Mouse (Mus musculus): ENCODE data around the gene H2-T23. TPM values are rescaled to one million over a fixed set of nuclear protein-coding genes. Genes with fewer than 3 reads are reported as not detected.

The H2-T23 gene
- polyA plus RNA-seq, 1 experiment from 2014 or later: 5.1 TPM

Other genes starting within 250 kb of the H2-T23 start
- gene Ier3, start 211.2 kb downstream of the H2-T23 start, polyA plus RNA-seq (2015; fragmentation: Nextera tagmentation; extraction: Ambion mirVana): 14.5 and 17.2 TPM in 2 replicates
- 131 and 150 TPM in 2 replicates for gene Flot1, start 209.6 kb downstream of the H2-T23 start, polyA plus RNA-seq (2015; fragmentation: Nextera tagmentation; extraction: Ambion mirVana)
- 1,705 and 1,762 TPM in 2 replicates for gene Tubb5, start 194.5 kb downstream of the H2-T23 start, polyA plus RNA-seq (2015; fragmentation: Nextera tagmentation; extraction: Ambion mirVana)
- 9.3 and 11.2 TPM in 2 replicates for gene Mdc1, start 191.3 kb downstream of the H2-T23 start, polyA plus RNA-seq (2015; fragmentation: Nextera tagmentation; extraction: Ambion mirVana)
- 20.8 and 22.3 TPM in 2 replicates for gene Nrm, start 171.5 kb downstream of the H2-T23 start, polyA plus RNA-seq (2015; fragmentation: Nextera tagmentation; extraction: Ambion mirVana)
- gene Ppp1r18, start 167.3 kb downstream of the H2-T23 start, polyA plus RNA-seq (2015; fragmentation: Nextera tagmentation; extraction: Ambion mirVana): 18.9 and 24.4 TPM in 2 replicates
- gene Dhx16, start 153.0 kb downstream of the H2-T23 start, polyA plus RNA-seq (2015; fragmentation: Nextera tagmentation; extraction: Ambion mirVana): 25.0 and 33.3 TPM in 2 replicates
- gene 2310061I04Rik, start 135.4 kb downstream of the H2-T23 start, polyA plus RNA-seq (2015; fragmentation: Nextera tagmentation; extraction: Ambion mirVana): 67.4 and 77.4 TPM in 2 replicates
- 287 and 393 TPM in 2 replicates for gene Atat1, start 122.8 kb downstream of the H2-T23 start, polyA plus RNA-seq (2015; fragmentation: Nextera tagmentation; extraction: Ambion mirVana)
- 59.6 and 67.4 TPM in 2 replicates for gene Mrps18b, start 116.5 kb downstream of the H2-T23 start, polyA plus RNA-seq (2015; fragmentation: Nextera tagmentation; extraction: Ambion mirVana)
- gene Ppp1r10, start 116.4 kb downstream of the H2-T23 start, polyA plus RNA-seq (2015; fragmentation: Nextera tagmentation; extraction: Ambion mirVana): 32.7 and 40.2 TPM in 2 replicates
- gene Abcf1, start 63.1 kb downstream of the H2-T23 start, polyA plus RNA-seq (2015; fragmentation: Nextera tagmentation; extraction: Ambion mirVana): 73.9 and 84.6 TPM in 2 replicates
- gene Gnl1, start 53.0 kb downstream of the H2-T23 start, polyA plus RNA-seq (2015; fragmentation: Nextera tagmentation; extraction: Ambion mirVana): 74.1 and 75.1 TPM in 2 replicates
- gene Prr3, start 52.6 kb downstream of the H2-T23 start, polyA plus RNA-seq (2015; fragmentation: Nextera tagmentation; extraction: Ambion mirVana): 93.3 and 93.7 TPM in 2 replicates
- 9.6 and 10.3 TPM in 2 replicates for gene H2-T24, start 12.3 kb downstream of the H2-T23 start, polyA plus RNA-seq (2015; fragmentation: Nextera tagmentation; extraction: Ambion mirVana)
- 8.2 and 9.2 TPM in 2 replicates for gene H2-T22, start 9.9 kb upstream of the H2-T23 start, polyA plus RNA-seq (2015; fragmentation: Nextera tagmentation; extraction: Ambion mirVana)
- gene Gm6034, start 10.1 kb upstream of the H2-T23 start, polyA plus RNA-seq (2015; fragmentation: Nextera tagmentation; extraction: Ambion mirVana): not detected in 2 replicates
- not detected in 2 replicates for gene Gm11127, start 25.5 kb upstream of the H2-T23 start, polyA plus RNA-seq (2015; fragmentation: Nextera tagmentation; extraction: Ambion mirVana)
- gene Gm19684, start 88.8 kb upstream of the H2-T23 start, polyA plus RNA-seq (2015; fragmentation: Nextera tagmentation; extraction: Ambion mirVana): not detected in 2 replicates
- gene Gm7030, start 96.6 kb upstream of the H2-T23 start, polyA plus RNA-seq (2015; fragmentation: Nextera tagmentation; extraction: Ambion mirVana): not detected in 2 replicates
- not detected in 2 replicates for gene Gm8909, start 135.7 kb upstream of the H2-T23 start, polyA plus RNA-seq (2015; fragmentation: Nextera tagmentation; extraction: Ambion mirVana)
- not detected in 2 replicates for gene H2-T3, start 157.4 kb upstream of the H2-T23 start, polyA plus RNA-seq (2015; fragmentation: Nextera tagmentation; extraction: Ambion mirVana)
- 117 and 131 TPM in 2 replicates for gene Rpp21, start 225.2 kb upstream of the H2-T23 start, polyA plus RNA-seq (2015; fragmentation: Nextera tagmentation; extraction: Ambion mirVana)
- gene Trim39, start 239.4 kb upstream of the H2-T23 start, polyA plus RNA-seq (2015; fragmentation: Nextera tagmentation; extraction: Ambion mirVana): 22.1 and 25.4 TPM in 2 replicates